Mouse (Mus musculus) kidney, adult 2 months (tissue): ENCODE data around the gene Adamts3.

ENCODE experiments used
- CTCF ChIP-seq: fragments of 200-500 bp; conservative IDR thresholded peaks from 2 replicates; pipeline ENCODE4 v1.5.1; 2011; ENCODE audit warnings: low read depth, mild to moderate bottlenecking, control low read depth, low read length, moderate library complexity, mixed read lengths; ENCODE audit not compliant: insufficient read depth, insufficient read length
- POLR2A ChIP-seq: fragments of 200-500 bp; IDR thresholded peaks from one replicate; pipeline ENCODE4 v1.6.1; 2011; ENCODE audit warnings: low read depth, low read length, control low read depth

GRCm38 (mm10) chr5:89911950-89912349 is 28.8 kb upstream of the Adamts3 start:
- TF ChIP-seq CTCF (no peak), POLR2A (no peak)
